Mouse (Mus musculus) telencephalon, adult 2 months (tissue): ENCODE data around the gene Bbs9.
"Not testable (repeated sequence)": the region's sequence is repeated elsewhere in the genome, so short reads cannot be mapped to it uniquely, and the experiment has no call there.

Source experiments
- DNase-seq: peaks from one replicate; pipeline ENCODE4 v3.0.0-alpha.2; 2011; ENCODE audit warnings: low read depth, low spot score

Gene Bbs9

DNA sequence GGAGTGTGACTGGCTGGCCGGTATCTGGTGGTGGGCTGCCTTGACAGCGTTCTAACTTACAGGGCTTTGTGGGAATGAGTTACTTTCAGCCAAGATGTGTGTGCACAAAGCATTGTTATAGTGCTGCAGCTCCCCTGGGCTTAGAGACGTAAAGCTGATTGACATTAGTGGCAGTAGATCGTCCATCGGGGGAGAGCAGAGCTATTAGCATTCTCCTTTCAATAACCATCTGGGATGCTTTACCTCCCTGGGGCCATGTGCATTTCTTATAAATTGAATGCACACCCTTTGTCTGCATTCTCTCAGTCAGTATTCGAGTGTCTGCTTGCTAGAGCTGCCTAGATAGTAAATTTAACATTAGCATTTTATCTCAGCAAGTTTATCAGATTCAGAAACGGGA lies 214.7 kb downstream of the Bbs9 start:
- DNase-seq, result no peak

GRCm38 (mm10) chr9:22695392-22695791 lies 219.9 kb downstream of the Bbs9 start:
- no peak for DNase-seq

GRCm38 (mm10) chr9:22696809-22697374 lies 221.4 kb downstream of the Bbs9 start:
- no peak for DNase-seq

GRCm38 (mm10) chr9:22697811-22698210 lies 222.3 kb downstream of the Bbs9 start:
- no peak for DNase-seq

- no peak for DNase-seq
Measured at GRCm38 (mm10) chr9:22698501-22698900, 223.0 kb downstream of the Bbs9 start.

DNA sequence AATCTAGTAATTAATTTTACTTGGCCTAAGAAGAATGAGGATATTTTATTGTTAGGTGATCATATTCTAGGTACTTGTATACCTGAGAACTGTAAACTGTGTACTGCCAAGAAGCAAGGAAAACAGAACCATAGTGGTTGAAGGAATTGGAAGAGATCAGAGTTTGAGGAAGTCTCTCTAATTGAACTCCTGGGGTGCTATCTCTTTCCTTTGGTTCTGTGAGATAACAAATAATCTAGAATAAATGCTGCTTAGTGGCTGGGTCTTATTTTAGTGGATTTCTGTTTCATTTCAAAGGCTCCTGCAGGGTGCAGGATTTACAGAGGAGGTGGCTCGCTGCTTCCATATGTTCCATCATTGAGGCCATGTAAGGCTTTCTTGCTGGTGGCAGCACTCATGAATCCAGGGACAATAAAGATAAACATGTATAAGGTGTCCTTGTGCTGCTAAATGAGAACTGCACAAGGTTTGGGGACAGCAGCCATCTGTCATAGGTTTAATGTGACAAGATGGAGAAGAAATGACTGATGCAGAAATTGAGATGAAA lies 226.6 kb downstream of the Bbs9 start:
- no peak for DNase-seq

DNA sequence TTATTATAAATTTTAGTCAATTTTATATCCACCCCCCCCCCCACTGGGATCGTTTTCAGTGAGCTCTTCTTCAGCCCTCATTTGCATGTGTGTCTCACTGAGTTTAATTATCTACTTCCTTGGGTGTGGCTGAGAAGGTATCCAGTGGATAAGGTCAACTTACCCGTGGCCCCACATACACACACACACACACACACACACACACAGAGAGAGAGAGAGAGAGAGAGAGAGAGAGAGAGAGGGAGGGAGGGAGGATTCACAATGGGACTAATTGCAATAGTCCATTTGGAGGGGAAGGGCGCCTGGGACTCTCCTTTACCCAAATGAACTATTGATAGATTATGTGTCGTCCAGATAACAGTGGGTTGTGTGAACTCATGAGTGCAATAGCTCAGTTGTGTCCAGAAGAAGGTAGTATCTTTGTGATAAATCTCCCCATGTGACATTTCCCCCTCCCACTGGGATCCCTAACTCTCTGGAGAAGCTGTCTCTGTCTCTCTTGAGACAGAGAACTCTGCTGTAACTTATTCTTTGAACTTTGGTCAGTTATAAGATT lies 227.4 kb downstream of the Bbs9 start:
- DNase-seq, result no peak

GRCm38 (mm10) chr9:22703541-22703940 lies 228.0 kb downstream of the Bbs9 start:
- DNase-seq, result no peak

- DNase-seq, result no peak
Measured at GRCm38 (mm10) chr9:22707166-22707913, 231.8 kb downstream of the Bbs9 start.

DNA sequence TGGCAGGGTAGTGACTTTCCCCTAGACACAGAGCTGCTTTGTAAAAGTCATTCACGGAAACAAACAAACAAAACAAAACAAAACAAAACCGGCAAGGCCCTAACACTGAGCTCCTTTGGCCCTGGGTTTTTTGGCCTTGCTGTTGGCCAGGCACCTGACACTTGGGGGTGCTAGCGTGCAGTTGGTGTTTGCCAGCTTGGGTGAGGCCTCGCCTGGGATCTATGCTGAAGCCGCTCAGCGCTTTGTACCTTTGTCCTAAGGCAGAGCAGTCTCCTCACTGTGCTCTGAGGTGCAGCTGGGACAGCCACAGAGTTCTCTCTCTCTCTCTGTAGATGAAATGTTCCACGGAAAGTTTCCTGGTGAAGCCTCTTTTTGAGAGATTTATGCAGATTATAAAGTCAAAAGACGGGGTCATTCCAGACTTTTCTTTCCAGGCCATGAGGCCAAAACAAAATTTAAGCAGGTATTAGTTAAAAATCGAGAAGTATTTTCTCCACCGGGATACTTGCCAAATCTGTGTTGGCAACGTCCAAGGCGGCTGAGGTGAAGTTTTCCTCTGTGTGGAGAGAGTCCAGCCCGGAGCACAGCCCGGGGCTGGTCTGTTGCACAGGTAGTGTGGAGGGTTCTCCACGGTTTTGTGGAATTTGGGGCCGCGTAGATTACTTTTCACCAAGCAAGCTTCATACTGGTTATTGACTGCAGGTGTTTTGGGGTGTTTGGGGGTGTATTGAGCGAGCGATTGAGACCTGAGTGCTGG lies 233.6 kb downstream of the Bbs9 start:
- no peak for DNase-seq

DNA sequence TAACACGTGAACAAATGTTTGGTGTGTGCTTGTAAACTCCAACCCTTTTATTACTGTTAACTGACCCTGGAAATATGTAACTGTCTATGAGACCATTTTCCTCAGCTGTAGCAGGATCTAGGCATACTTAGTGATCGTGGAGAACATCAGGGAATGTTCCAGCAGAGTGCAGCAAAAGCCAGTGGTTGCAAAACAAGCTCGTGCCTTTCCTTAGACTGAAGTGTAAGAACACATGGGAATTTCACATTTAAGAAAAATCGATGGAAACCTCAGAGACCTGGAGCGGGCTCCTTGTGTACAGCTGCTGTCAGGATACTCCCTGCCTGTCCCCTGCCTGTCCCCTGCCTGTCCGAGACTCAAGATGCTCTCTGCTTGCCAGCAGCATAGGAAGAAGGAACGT lies 234.5 kb downstream of the Bbs9 start:
- DNase-seq, result no peak

DNA sequence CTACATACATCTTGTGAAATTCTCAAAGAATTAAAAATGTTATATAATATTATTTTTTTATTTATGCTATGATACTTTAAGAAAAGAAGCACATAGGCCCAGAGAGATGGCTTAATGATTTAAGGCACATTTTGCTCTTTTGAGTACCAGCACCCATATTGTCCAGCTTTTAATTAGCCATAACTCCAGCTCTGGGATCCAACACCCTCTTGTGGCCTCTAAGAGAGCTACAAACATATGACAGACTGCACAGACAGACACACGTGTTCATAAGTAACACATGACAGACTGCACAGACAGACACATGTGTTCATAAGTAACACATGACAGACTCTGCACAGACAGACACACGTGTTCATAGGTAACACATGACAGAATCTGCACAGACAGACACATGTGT lies 235.8 kb downstream of the Bbs9 start:
- no peak for DNase-seq

DNA sequence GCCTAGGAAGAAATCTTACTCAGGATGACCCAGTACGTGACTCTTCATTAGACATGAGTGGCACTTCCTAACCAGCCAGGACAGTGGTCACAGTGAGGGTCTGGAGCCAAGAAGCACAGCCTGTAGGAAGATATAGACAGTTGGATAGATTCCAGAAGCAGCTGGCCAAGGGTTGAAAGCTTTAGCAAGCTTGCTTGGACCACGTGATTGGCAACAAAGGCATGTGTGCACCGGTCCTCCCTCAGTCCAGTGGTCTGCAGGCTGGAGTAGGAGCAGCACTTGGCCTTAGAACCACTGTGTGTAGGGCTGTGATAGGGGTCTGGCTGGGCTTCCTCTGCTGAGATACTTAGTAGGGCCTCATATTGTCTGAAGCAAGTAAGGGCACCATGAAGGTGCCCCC lies 237.2 kb downstream of the Bbs9 start:
- no peak for DNase-seq

- DNase-seq, result not testable (repeated sequence)
Measured at GRCm38 (mm10) chr9:22713286-22713685, 237.8 kb downstream of the Bbs9 start.

GRCm38 (mm10) chr9:22717583-22717982 lies 242.1 kb downstream of the Bbs9 start:
- DNase-seq, result no peak

- no peak for DNase-seq
Measured at GRCm38 (mm10) chr9:22718174-22718823, 242.8 kb downstream of the Bbs9 start.

GRCm38 (mm10) chr9:22732646-22733045 lies 257.1 kb downstream of the Bbs9 start:
- DNase-seq, result no peak

- no peak for DNase-seq
Measured at GRCm38 (mm10) chr9:22734954-22735353, 259.4 kb downstream of the Bbs9 start.

DNA sequence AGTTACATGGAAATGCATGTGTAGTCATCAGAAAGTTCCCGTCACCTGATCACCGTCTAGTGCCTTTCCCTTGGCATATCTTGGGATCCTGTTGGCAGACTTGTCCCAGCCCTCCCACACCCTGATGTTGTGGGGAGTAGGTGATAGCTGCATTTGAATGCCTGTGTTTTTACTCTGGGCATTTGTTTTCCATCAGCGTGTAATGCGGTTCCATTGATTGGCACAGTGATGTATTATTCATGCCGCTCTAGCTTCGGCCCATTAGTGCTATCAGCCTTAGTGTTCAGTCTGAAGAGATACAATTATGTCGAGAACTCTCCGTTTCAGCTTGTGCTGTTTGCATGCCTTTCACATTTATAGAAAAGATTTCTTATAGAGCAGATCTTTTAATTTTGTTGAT lies 259.9 kb downstream of the Bbs9 start:
- DNase-seq, result no peak

GRCm38 (mm10) chr9:22737893-22738292 lies 262.4 kb downstream of the Bbs9 start:
- no peak for DNase-seq

DNA sequence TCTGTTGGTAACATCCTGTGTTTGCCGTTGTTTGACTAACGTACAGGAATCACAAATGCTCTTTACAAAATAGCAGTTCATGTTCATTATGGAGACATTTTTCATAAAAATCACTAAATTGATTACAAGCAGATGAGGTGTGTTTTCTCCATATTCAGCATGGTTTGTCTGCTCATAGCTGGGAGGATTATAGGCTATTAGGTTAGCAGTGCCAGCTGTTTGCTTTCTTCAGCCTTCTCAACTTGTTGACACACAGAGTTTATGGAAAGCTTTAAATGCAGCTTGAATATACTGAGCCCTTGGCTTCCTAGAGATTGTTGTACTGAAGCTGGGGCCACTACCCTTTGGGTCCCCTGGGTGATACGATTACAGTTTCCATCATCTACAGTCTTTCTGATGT lies 263.3 kb downstream of the Bbs9 start:
- no peak for DNase-seq

GRCm38 (mm10) chr9:22741967-22742366 lies 266.5 kb downstream of the Bbs9 start:
- no peak for DNase-seq
